Mouse (Mus musculus): ENCODE data around the gene Crebrf. TPM values are rescaled to one million over a fixed set of nuclear protein-coding genes. Genes with fewer than 3 reads are reported as not detected.
A peak's percentile ranks its signal among the peaks of the same experiment; 100 is the strongest.

Gene Crebrf
- polyA plus RNA-seq (2015; fragmentation: Nextera tagmentation; extraction: Ambion mirVana), result 5.9 and 6.4 TPM in 2 replicates

- Histone ChIP-seq H3K27me3 (ENCODE audit: control insufficient read depth, insufficient read depth, low read length) (no peaks in the 10 kb centered on the region), H3K9me3 (replicated peaks; ENCODE audit: control insufficient read depth, low read length) (no peaks in the 10 kb centered on the region), H3K4me1 (ENCODE audit: control insufficient read depth, insufficient read depth, low read length) (peaks cover 14% of the 10 kb centered on the region), H3K4me2 (ENCODE audit: low read depth, low read length) (peak within 1 kb of the TSS; percentile 76), H3K4me3 (ENCODE audit: low read length) (peak within 1 kb of the TSS; percentile 91), H3K9ac (ENCODE audit: low read length) (peak within 1 kb of the TSS; percentile 78), H3K36me3 (ENCODE audit: control insufficient read depth, insufficient read depth) (no peaks in the 10 kb centered on the region), H3K27ac (ENCODE audit: low read length) (peak within 1 kb of the TSS; percentile 85)
- ATAC-seq (replicated peaks; ENCODE audit: extremely low read depth, insufficient read depth, low FRiP score), result peak; percentile 84
- WGBS, result under 1% methylated on average over 41 of the region's 41 CpGs
Measured at GRCm38 (mm10) chr17:26715271-26715758, at the start of gene Crebrf. Crebrf (plus strand) TSS chr17:26715650.

DNA sequence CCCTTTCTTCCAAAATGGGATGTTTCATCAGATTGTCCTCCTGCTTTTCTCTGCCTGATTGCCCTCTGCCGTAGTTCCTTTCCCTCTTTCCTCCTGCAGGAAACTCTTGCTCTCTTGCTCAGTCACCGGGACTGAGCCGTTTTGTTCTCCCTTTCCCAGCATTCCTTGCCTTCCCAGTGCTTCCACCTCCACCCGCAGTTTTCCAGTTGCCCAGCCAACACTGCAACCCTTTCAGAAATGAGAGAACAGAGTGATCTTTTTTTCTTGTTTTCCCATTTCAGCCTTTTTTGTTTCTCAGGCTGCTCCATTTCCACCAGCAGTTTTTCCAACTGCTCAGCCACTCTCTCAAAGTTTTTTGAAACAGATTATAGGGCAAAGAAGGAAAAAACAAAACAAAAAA, 44.2 kb upstream of the Crebrf start:
- H3K4me2 ChIP-seq (ENCODE audit: low read depth, low read length), result no peak overlapping the region
- no peak overlapping the region for H3K9ac ChIP-seq (ENCODE audit: low read length)
- H3K4me1 ChIP-seq (ENCODE audit: control insufficient read depth, insufficient read depth, low read length), result 0 out of 2 replicates have a peak, but pooled peaks cover 2% of the 10 kb centered on the region
- ATAC-seq (replicated peaks; ENCODE audit: extremely low read depth, insufficient read depth, low FRiP score), result no peak
- WGBS, result 44% methylated on average over 4 of the region's 4 CpGs
- H3K27ac ChIP-seq (ENCODE audit: low read length), result no peak overlapping the region
- H3K9me3 ChIP-seq (replicated peaks; ENCODE audit: control insufficient read depth, low read length), result no peaks in the 10 kb centered on the region
- no peaks in the 10 kb centered on the region for H3K36me3 ChIP-seq (ENCODE audit: control insufficient read depth, insufficient read depth)
- H3K4me3 ChIP-seq (ENCODE audit: low read length), result no peak overlapping the region
- no peaks in the 10 kb centered on the region for H3K27me3 ChIP-seq (ENCODE audit: control insufficient read depth, insufficient read depth, low read length)

- peak overlapping the region; percentile 41 for H3K27ac ChIP-seq (ENCODE audit: low read length)
- H3K4me2 ChIP-seq (ENCODE audit: low read depth, low read length), result peak overlapping the region; percentile 82
- no peak for ATAC-seq (replicated peaks; ENCODE audit: extremely low read depth, insufficient read depth, low FRiP score)
- 21% methylated on average over 7 of the region's 7 CpGs for WGBS
- H3K9ac ChIP-seq (ENCODE audit: low read length), result peak overlapping the region; percentile 47; the same call in 1 of the 2 replicates
- peaks cover 18% of the 10 kb centered on the region for H3K4me1 ChIP-seq (ENCODE audit: control insufficient read depth, insufficient read depth, low read length)
- H3K27me3 ChIP-seq (ENCODE audit: control insufficient read depth, insufficient read depth, low read length), result no peaks in the 10 kb centered on the region
- peak overlapping the region; percentile 91 for H3K4me3 ChIP-seq (ENCODE audit: low read length)
- peaks cover 5% of the 10 kb centered on the region; the same call in 1 of the 2 replicates for H3K36me3 ChIP-seq (ENCODE audit: control insufficient read depth, insufficient read depth)
- H3K9me3 ChIP-seq (replicated peaks; ENCODE audit: control insufficient read depth, low read length), result no peaks in the 10 kb centered on the region
Measured at GRCm38 (mm10) chr17:26675845-26676244, 39.6 kb upstream of the Crebrf start.

- H3K27ac ChIP-seq (ENCODE audit: low read length), result peak overlapping the region; percentile 96
- peak; percentile 91 for ATAC-seq (replicated peaks; ENCODE audit: extremely low read depth, insufficient read depth, low FRiP score)
- peaks cover under 1% of the 10 kb centered on the region; the same call in 1 of the 2 replicates for H3K9me3 ChIP-seq (replicated peaks; ENCODE audit: control insufficient read depth, low read length)
- peak overlapping the region; percentile 82 for H3K4me2 ChIP-seq (ENCODE audit: low read depth, low read length)
- H3K36me3 ChIP-seq (ENCODE audit: control insufficient read depth, insufficient read depth), result peaks cover 9% of the 10 kb centered on the region; the same call in 1 of the 2 replicates
- no peaks in the 10 kb centered on the region for H3K27me3 ChIP-seq (ENCODE audit: control insufficient read depth, insufficient read depth, low read length)
- under 1% methylated on average over 30 of the region's 30 CpGs for WGBS
- peak overlapping the region; percentile 91 for H3K9ac ChIP-seq (ENCODE audit: low read length)
- H3K4me3 ChIP-seq (ENCODE audit: low read length), result peak overlapping the region; percentile 91
- peaks cover 18% of the 10 kb centered on the region for H3K4me1 ChIP-seq (ENCODE audit: control insufficient read depth, insufficient read depth, low read length)
Measured at GRCm38 (mm10) chr17:26676252-26676615, 39.2 kb upstream of the Crebrf start.

- Histone ChIP-seq H3K9ac (ENCODE audit: low read length) (peak overlapping the region; percentile 91), H3K4me1 (ENCODE audit: control insufficient read depth, insufficient read depth, low read length) (peaks cover 18% of the 10 kb centered on the region), H3K4me2 (ENCODE audit: low read depth, low read length) (peak overlapping the region; percentile 82), H3K4me3 (ENCODE audit: low read length) (peak overlapping the region; percentile 91), H3K27ac (ENCODE audit: low read length) (peak overlapping the region; percentile 96), H3K36me3 (ENCODE audit: control insufficient read depth, insufficient read depth) (peaks cover 12% of the 10 kb centered on the region; the same call in 1 of the 2 replicates), H3K9me3 (replicated peaks; ENCODE audit: control insufficient read depth, low read length) (peaks cover 4% of the 10 kb centered on the region; the same call in 1 of the 2 replicates), H3K27me3 (ENCODE audit: control insufficient read depth, insufficient read depth, low read length) (no peaks in the 10 kb centered on the region)
- WGBS, result 1% methylated on average over 26 of the region's 26 CpGs
- peak; percentile 91 for ATAC-seq (replicated peaks; ENCODE audit: extremely low read depth, insufficient read depth, low FRiP score)
Measured at GRCm38 (mm10) chr17:26676616-26677376, 38.7 kb upstream of the Crebrf start.

DNA sequence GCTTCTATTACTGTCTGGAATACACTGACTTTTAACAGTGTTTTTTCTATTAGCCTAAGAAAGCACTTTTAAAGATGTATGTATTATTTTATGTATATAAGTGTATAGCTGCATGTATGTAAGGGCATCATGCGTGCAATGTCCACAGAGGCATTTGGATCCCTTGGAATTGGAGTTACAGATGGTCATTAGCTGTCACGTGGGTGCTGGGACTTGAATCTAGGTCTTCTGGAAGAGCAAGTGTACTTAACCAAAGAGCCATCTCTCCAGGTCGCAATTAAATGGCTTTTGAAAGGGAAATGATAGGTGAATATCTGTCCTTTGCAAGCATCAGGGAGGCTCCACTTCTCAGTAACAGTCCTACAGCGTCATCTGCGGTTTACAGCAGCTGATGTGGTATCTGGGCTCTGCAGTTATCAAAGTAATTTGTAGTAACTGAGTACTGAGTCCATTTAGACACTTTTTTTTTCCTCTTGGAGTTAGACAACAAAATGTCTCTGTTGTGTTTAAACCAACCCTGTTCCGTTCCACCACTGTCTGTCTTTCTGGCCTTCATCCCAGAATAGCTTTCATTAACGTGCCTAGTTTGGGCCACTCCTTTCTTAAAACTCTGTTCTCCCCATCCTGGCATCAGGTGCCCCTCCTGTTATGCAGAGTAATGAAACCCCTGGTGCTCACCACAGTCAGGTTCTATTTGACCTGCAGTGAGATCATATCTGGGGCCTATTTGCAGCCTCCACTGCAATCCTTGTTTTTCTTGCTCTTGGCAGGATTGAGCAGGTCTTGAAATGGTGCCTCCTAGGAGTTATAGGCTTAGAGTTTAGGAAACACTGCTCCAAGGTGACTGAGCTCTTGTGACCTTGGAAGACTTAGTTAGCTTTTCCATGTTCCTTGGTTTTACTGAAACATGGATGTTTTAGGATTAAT, 37.5 kb upstream of the Crebrf start:
- Histone ChIP-seq H3K9me3 (replicated peaks; ENCODE audit: control insufficient read depth, low read length) (peaks cover 4% of the 10 kb centered on the region; the same call in 1 of the 2 replicates), H3K4me1 (ENCODE audit: control insufficient read depth, insufficient read depth, low read length) (peaks cover 16% of the 10 kb centered on the region), H3K9ac (ENCODE audit: low read length) (peak overlapping the region; percentile 5), H3K4me3 (ENCODE audit: low read length) (no peak overlapping the region; the same call in 1 of the 2 replicates), H3K27me3 (ENCODE audit: control insufficient read depth, insufficient read depth, low read length) (no peaks in the 10 kb centered on the region), H3K27ac (ENCODE audit: low read length) (peak overlapping the region; percentile 42), H3K36me3 (ENCODE audit: control insufficient read depth, insufficient read depth) (peaks cover 14% of the 10 kb centered on the region), H3K4me2 (ENCODE audit: low read depth, low read length) (peak overlapping the region; percentile 82)
- ATAC-seq (replicated peaks; ENCODE audit: extremely low read depth, insufficient read depth, low FRiP score), result no peak
- 65% methylated on average over 7 of the region's 7 CpGs for WGBS

GRCm38 (mm10) chr17:26681276-26681675, 34.2 kb upstream of the Crebrf start:
- Histone ChIP-seq H3K36me3 (ENCODE audit: control insufficient read depth, insufficient read depth) (peaks cover 20% of the 10 kb centered on the region), H3K27ac (ENCODE audit: low read length) (no peak overlapping the region), H3K4me3 (ENCODE audit: low read length) (no peak overlapping the region), H3K9me3 (replicated peaks; ENCODE audit: control insufficient read depth, low read length) (peaks cover 4% of the 10 kb centered on the region; the same call in 1 of the 2 replicates), H3K4me1 (ENCODE audit: control insufficient read depth, insufficient read depth, low read length) (peaks cover 16% of the 10 kb centered on the region), H3K27me3 (ENCODE audit: control insufficient read depth, insufficient read depth, low read length) (no peaks in the 10 kb centered on the region), H3K4me2 (ENCODE audit: low read depth, low read length) (no peak overlapping the region), H3K9ac (ENCODE audit: low read length) (no peak overlapping the region)
- ATAC-seq (replicated peaks; ENCODE audit: extremely low read depth, insufficient read depth, low FRiP score), result no peak
- WGBS, result 92% methylated on average over 6 of the region's 6 CpGs

- ATAC-seq (replicated peaks; ENCODE audit: extremely low read depth, insufficient read depth, low FRiP score), result no peak
- no peak overlapping the region for H3K9ac ChIP-seq (ENCODE audit: low read length)
- no peaks in the 10 kb centered on the region for H3K27me3 ChIP-seq (ENCODE audit: control insufficient read depth, insufficient read depth, low read length)
- no peak overlapping the region for H3K4me2 ChIP-seq (ENCODE audit: low read depth, low read length)
- H3K27ac ChIP-seq (ENCODE audit: low read length), result peak overlapping the region; percentile 23; the same call in 1 of the 2 replicates
- H3K4me1 ChIP-seq (ENCODE audit: control insufficient read depth, insufficient read depth, low read length), result peaks cover 17% of the 10 kb centered on the region
- no peak overlapping the region for H3K4me3 ChIP-seq (ENCODE audit: low read length)
- peaks cover 9% of the 10 kb centered on the region for H3K36me3 ChIP-seq (ENCODE audit: control insufficient read depth, insufficient read depth)
- peaks cover 2% of the 10 kb centered on the region; the same call in 1 of the 2 replicates for H3K9me3 ChIP-seq (replicated peaks; ENCODE audit: control insufficient read depth, low read length)
- WGBS, result 74% methylated on average over 17 of the region's 17 CpGs
Measured at GRCm38 (mm10) chr17:26686334-26687000, 29.0 kb upstream of the Crebrf start.
